Mouse (Mus musculus): ENCODE results near the gene Rcbtb2. TPM values are rescaled to one million over a fixed set of nuclear protein-coding genes. Genes with fewer than 3 reads are reported as not detected.

The Rcbtb2 gene
- polyA plus RNA-seq, 1 experiment from 2014 or later, result 145 TPM

DNA sequence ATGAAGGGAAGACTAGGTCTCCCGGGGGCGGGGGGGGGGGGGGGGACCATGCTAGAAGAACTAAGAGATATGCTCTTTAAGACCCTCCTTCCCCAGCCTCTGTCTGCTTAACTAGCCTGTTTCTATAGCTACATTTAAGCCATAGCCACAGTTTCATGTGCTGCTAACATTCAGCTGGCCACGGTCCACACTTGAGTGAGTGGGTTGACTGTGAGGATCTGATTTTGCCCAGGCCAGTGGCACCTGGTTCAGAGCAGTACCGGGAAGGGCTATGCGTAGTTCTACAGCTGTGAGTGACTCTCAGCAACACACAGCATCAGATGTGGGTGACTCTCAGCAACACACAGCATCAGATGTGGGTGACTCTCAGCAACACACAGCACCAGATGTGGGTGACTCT lies 38.5 kb downstream of the Rcbtb2 start:
- Histone ChIP-seq H3K27me3 (ENCODE audit: control insufficient read depth, insufficient read depth, low read length) (no peaks in the 10 kb centered on the region), H3K4me3 (ENCODE audit: low read depth, low read length) (no peak overlapping the region), H3K4me2 (replicated peaks; ENCODE audit: low read depth, low read length) (no peak overlapping the region), H3K4me1 (replicated peaks; ENCODE audit: control insufficient read depth, insufficient read depth, low read length) (no peaks in the 10 kb centered on the region), H3K9ac (ENCODE audit: low read depth, low read length) (no peak overlapping the region), H3K36me3 (ENCODE audit: control insufficient read depth, insufficient read depth, low read length) (peaks cover 6% of the 10 kb centered on the region; the same call in 1 of the 2 replicates), H3K9me3 (ENCODE audit: control insufficient read depth, low read length) (no peaks in the 10 kb centered on the region), H3K27ac (ENCODE audit: low read depth, low read length) (no peak overlapping the region)
- ATAC-seq (ENCODE audit: low FRiP score) (no peak), DNase-seq (ENCODE audit: low spot score) (no peak)
- WGBS, result 93% methylated on average over 4 of the region's 5 CpGs

DNA sequence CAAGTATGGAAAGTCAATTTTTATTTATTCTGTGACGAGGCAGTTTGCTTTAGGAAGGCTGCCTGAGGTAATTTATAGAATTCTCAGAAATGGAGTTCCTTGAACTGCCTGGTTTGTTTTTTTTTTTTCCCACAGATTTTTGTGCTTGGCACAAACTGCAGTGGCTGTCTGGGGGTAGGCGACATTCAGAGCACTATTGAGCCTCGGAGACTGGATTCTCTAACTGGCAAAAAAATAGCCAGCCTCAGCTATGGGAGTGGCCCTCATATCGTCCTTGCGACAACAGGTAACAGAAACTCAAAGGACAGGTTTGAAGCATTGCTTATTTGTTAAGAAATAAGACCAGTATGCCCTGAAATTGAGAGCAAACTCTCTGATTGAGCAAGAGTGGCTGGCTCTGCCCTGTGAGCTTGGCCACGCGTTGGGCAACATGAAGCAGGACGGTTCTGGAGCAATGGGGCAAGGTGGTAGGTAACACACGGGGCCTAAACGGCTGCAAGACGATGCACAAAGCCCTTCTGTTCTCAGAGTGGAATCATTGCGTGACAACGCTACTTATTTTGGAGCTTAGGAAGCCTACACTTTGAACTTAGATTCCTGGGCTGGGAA lies 39.5 kb downstream of the Rcbtb2 start:
- Histone ChIP-seq H3K36me3 (ENCODE audit: control insufficient read depth, insufficient read depth, low read length) (peaks cover 6% of the 10 kb centered on the region; the same call in 1 of the 2 replicates), H3K4me2 (replicated peaks; ENCODE audit: low read depth, low read length) (no peak overlapping the region), H3K27me3 (ENCODE audit: control insufficient read depth, insufficient read depth, low read length) (no peaks in the 10 kb centered on the region), H3K27ac (ENCODE audit: low read depth, low read length) (no peak overlapping the region), H3K4me3 (ENCODE audit: low read depth, low read length) (no peak overlapping the region), H3K4me1 (replicated peaks; ENCODE audit: control insufficient read depth, insufficient read depth, low read length) (no peaks in the 10 kb centered on the region), H3K9ac (ENCODE audit: low read depth, low read length) (no peak overlapping the region), H3K9me3 (ENCODE audit: control insufficient read depth, low read length) (no peaks in the 10 kb centered on the region)
- WGBS, result 94% methylated on average over 13 of the region's 13 CpGs
- ATAC-seq (ENCODE audit: low FRiP score) (no peak), DNase-seq (ENCODE audit: low spot score) (no peak)

DNA sequence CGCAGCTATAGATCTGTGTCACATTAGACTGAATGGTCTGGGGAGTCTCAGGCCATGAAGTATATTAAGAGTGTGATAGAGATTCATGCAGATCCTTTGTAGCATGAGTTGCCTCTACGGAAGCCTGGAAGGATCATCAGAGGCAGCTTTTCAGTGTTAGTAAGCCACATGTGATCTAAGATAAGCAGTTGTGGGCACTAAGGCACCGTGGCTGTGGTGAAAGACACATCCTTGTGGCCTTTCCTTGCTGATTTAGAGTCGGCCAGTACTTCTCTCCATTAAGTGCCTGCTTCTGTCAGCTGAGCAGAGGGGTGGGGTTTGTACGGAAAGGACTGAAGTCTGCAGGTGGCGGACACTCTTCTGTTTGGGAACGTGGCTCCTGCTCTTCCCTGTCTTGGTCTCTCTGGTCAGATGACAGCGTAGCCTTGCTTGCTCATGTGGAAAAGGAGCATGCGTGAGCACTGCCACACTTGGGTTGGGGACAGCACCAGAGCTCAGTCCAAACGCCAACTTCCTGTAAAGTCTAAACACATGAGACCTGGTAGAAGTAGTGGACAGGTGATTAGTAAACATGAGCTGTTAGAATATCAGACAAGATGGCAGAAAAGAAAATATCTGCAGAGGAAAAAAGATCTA lies 40.6 kb downstream of the Rcbtb2 start:
- Histone ChIP-seq H3K36me3 (ENCODE audit: control insufficient read depth, insufficient read depth, low read length) (peaks cover 6% of the 10 kb centered on the region; the same call in 1 of the 2 replicates), H3K9me3 (ENCODE audit: control insufficient read depth, low read length) (no peaks in the 10 kb centered on the region), H3K4me3 (ENCODE audit: low read depth, low read length) (no peak overlapping the region), H3K4me2 (replicated peaks; ENCODE audit: low read depth, low read length) (no peak overlapping the region), H3K27me3 (ENCODE audit: control insufficient read depth, insufficient read depth, low read length) (no peaks in the 10 kb centered on the region), H3K4me1 (replicated peaks; ENCODE audit: control insufficient read depth, insufficient read depth, low read length) (no peaks in the 10 kb centered on the region), H3K9ac (ENCODE audit: low read depth, low read length) (no peak overlapping the region), H3K27ac (ENCODE audit: low read depth, low read length) (no peak overlapping the region)
- no peak for DNase-seq (ENCODE audit: low spot score)
- 93% methylated on average over 10 of the region's 10 CpGs for WGBS
- ATAC-seq (ENCODE audit: low FRiP score), result no peak

GRCm38 (mm10) chr14:73165136-73165535 lies 42.3 kb downstream of the Rcbtb2 start:
- Histone ChIP-seq H3K9ac (ENCODE audit: low read depth, low read length) (no peak overlapping the region), H3K36me3 (ENCODE audit: control insufficient read depth, insufficient read depth, low read length) (peaks cover 6% of the 10 kb centered on the region; the same call in 1 of the 2 replicates), H3K4me3 (ENCODE audit: low read depth, low read length) (no peak overlapping the region), H3K9me3 (ENCODE audit: control insufficient read depth, low read length) (no peaks in the 10 kb centered on the region), H3K27me3 (ENCODE audit: control insufficient read depth, insufficient read depth, low read length) (no peaks in the 10 kb centered on the region), H3K4me1 (replicated peaks; ENCODE audit: control insufficient read depth, insufficient read depth, low read length) (no peaks in the 10 kb centered on the region), H3K4me2 (replicated peaks; ENCODE audit: low read depth, low read length) (no peak overlapping the region), H3K27ac (ENCODE audit: low read depth, low read length) (no peak overlapping the region)
- ATAC-seq (ENCODE audit: low FRiP score) (no peak), DNase-seq (ENCODE audit: low spot score) (no peak)
- WGBS, result 94% methylated on average over 6 of the region's 6 CpGs

DNA sequence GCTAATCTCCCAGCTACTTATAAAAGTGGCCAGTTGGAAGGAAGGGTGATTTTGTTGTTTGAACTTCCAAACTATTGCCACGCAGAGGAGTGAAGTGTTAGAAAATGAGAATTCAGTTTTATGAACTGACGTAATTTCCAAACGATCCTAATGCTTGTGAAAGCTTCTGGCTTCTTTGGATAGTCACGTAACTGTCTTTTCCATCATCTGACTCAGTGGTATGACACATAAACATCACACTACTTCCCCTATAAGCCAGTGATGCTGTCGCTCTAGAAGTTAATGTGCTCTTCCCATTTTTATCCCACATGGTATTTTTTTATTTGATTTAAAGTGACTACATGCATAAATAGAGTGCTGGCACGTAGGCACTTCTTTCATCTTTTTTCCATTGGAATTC lies 45.8 kb downstream of the Rcbtb2 start:
- Histone ChIP-seq H3K27ac (ENCODE audit: low read depth, low read length) (no peak overlapping the region), H3K9me3 (ENCODE audit: control insufficient read depth, low read length) (no peaks in the 10 kb centered on the region), H3K36me3 (ENCODE audit: control insufficient read depth, insufficient read depth, low read length) (0 out of 2 replicates have a peak, but pooled peaks cover 3% of the 10 kb centered on the region), H3K27me3 (ENCODE audit: control insufficient read depth, insufficient read depth, low read length) (no peaks in the 10 kb centered on the region), H3K4me3 (ENCODE audit: low read depth, low read length) (no peak overlapping the region), H3K9ac (ENCODE audit: low read depth, low read length) (no peak overlapping the region), H3K4me1 (replicated peaks; ENCODE audit: control insufficient read depth, insufficient read depth, low read length) (no peaks in the 10 kb centered on the region), H3K4me2 (replicated peaks; ENCODE audit: low read depth, low read length) (no peak overlapping the region)
- DNase-seq (ENCODE audit: low spot score) (no peak), ATAC-seq (ENCODE audit: low FRiP score) (no peak)
- 92% methylated on average over 6 of the region's 6 CpGs for WGBS

DNA sequence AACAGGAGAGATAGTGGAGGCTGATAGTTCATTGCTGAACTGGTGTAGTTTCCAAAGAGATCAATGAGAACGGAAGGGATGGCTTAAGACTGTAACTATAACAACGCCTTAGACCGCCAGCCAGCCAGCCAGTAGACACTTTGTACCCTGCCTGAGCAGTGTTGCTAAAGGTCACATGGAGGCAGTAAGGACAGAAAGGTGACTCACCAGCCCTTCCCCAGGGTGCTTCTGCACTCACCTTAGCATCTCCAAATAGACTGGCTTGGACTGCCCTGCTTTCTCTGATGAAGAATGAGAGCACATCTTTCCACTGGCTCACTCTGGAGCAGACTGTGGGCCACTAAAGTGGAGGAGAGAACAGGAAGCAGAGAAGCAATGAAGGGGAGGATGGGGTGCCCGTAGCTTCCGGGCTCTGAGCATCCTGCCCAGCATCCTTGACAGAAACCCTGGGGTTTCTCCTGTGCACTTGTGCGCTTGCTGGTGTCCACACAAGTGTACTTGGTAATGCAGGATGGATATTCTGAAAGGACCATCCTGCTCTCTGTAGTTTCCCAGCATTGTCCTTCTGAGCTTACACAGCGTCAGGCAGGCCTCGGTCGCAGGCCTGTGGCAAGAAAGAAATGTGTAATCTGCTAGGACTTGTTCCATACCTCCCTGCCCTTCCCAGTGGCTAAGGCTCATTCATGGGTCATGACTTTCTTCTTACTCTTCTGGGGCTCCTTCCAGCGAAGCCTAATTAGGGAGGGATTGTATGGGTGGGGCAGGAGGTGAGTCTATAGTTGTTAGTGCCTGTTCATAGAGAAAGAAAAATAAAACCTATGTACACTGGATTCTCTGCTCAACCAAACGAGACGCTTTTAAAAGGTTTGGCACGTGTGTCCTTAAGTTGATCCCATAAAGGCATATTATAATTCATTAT lies 47.3 kb downstream of the Rcbtb2 start:
- no peaks in the 10 kb centered on the region for H3K9me3 ChIP-seq (ENCODE audit: control insufficient read depth, low read length)
- DNase-seq (ENCODE audit: low spot score), result no peak
- no peak for ATAC-seq (ENCODE audit: low FRiP score)
- WGBS, result 92% methylated on average over 13 of the region's 13 CpGs
- no peak overlapping the region for H3K27ac ChIP-seq (ENCODE audit: low read depth, low read length)
- H3K9ac ChIP-seq (ENCODE audit: low read depth, low read length), result no peak overlapping the region
- H3K4me3 ChIP-seq (ENCODE audit: low read depth, low read length), result no peak overlapping the region
- no peaks in the 10 kb centered on the region for H3K4me1 ChIP-seq (replicated peaks; ENCODE audit: control insufficient read depth, insufficient read depth, low read length)
- no peaks in the 10 kb centered on the region for H3K36me3 ChIP-seq (ENCODE audit: control insufficient read depth, insufficient read depth, low read length)
- H3K27me3 ChIP-seq (ENCODE audit: control insufficient read depth, insufficient read depth, low read length), result no peaks in the 10 kb centered on the region
- no peak overlapping the region for H3K4me2 ChIP-seq (replicated peaks; ENCODE audit: low read depth, low read length)

GRCm38 (mm10) chr14:73172196-73173011 lies 49.6 kb downstream of the Rcbtb2 start:
- no peaks in the 10 kb centered on the region for H3K4me1 ChIP-seq (replicated peaks; ENCODE audit: control insufficient read depth, insufficient read depth, low read length)
- ATAC-seq (ENCODE audit: low FRiP score) (no peak), DNase-seq (ENCODE audit: low spot score) (no peak)
- no peaks in the 10 kb centered on the region for H3K36me3 ChIP-seq (ENCODE audit: control insufficient read depth, insufficient read depth, low read length)
- no peaks in the 10 kb centered on the region for H3K27me3 ChIP-seq (ENCODE audit: control insufficient read depth, insufficient read depth, low read length)
- 75% methylated on average over 12 of the region's 12 CpGs for WGBS
- no peaks in the 10 kb centered on the region for H3K9me3 ChIP-seq (ENCODE audit: control insufficient read depth, low read length)
- H3K27ac ChIP-seq (ENCODE audit: low read depth, low read length), result no peak overlapping the region
- H3K4me3 ChIP-seq (ENCODE audit: low read depth, low read length), result no peak overlapping the region
- no peak overlapping the region for H3K9ac ChIP-seq (ENCODE audit: low read depth, low read length)
- H3K4me2 ChIP-seq (replicated peaks; ENCODE audit: low read depth, low read length), result no peak overlapping the region

- Histone ChIP-seq H3K4me1 (replicated peaks; ENCODE audit: control insufficient read depth, insufficient read depth, low read length) (no peaks in the 10 kb centered on the region), H3K36me3 (ENCODE audit: control insufficient read depth, insufficient read depth, low read length) (no peaks in the 10 kb centered on the region), H3K27ac (ENCODE audit: low read depth, low read length) (no peak overlapping the region), H3K27me3 (ENCODE audit: control insufficient read depth, insufficient read depth, low read length) (no peaks in the 10 kb centered on the region), H3K4me3 (ENCODE audit: low read depth, low read length) (no peak overlapping the region), H3K4me2 (replicated peaks; ENCODE audit: low read depth, low read length) (no peak overlapping the region), H3K9me3 (ENCODE audit: control insufficient read depth, low read length) (no peaks in the 10 kb centered on the region), H3K9ac (ENCODE audit: low read depth, low read length) (no peak overlapping the region)
- ATAC-seq (ENCODE audit: low FRiP score) (no peak), DNase-seq (ENCODE audit: low spot score) (no peak)
- 90% methylated on average over 11 of the region's 11 CpGs for WGBS
Measured at GRCm38 (mm10) chr14:73173662-73174061, 50.8 kb downstream of the Rcbtb2 start.
